Mouse (Mus musculus): Measurements from ENCODE around the gene Insc. TPM values are rescaled to one million over a fixed set of nuclear protein-coding genes. Genes with fewer than 3 reads are reported as not detected.

The Insc gene
- polyA plus RNA-seq, 1 experiment, result not detected

DNA sequence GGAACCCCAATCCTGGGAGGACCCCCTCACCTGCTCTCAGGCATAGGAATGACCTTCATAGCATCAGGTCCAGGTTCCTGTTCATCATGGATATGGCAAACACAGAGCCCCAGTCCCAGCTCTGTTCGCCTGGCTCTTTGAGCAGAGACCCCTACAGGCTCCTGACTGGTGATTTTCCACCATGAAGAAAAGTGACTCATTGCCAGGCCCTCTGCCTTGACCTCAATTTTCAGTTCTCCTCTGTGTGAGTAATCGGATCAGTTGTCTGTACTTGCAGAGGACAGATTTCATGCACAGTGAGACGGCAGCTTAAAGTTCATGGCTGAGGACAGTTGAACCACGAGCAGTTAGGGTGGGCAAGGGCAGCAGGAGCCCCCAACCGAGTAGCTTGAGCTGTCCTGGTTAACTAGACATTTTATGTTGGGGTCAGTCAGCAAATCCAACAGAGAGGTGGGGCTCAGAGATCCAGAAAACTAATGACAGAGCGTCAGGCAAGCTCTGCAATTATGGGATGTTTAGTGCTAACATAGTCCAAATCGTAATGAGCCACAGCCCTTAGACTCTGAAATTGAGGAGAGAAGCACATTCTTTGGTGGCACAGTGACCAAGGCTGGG, 34.8 kb downstream of the Insc start:
- TF ChIP-seq CTCF (IDR thresholded peaks at IDR 0.05; ENCODE audit: low read depth, low read length) (no peak), POLR2A (IDR thresholded peaks at IDR 0.05; ENCODE audit: borderline replicate concordance, low read depth, low read length) (no peak)

DNA sequence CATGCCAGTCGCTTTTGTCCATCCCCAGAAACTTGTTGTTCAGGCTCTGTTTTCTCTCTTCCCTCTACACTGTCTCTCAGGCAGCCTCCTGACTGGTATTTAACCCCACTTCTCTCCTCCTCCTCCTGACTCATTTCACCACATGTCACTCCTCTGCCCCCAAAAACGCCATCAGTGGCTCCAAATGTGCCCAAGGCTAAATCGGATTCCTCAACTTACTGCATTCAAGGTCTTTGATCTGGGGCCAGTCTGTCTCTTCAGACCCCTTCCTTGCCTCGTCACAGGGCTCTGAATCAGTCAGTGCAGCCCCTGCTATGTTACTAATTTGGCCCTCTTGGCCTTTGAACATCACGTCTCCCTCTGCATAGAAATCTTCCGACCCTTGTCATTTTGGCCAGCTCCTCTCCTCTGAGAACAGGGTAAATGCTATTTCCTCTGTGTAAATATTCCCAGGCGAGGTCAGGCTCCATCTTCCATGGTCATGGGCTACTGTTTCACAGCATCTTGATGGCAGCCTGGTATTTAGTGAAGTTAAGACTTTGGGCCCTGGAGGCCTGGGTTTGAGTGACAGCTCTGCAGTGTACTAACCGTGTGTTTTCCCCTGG, 35.7 kb downstream of the Insc start:
- no peaks in the 10 kb centered on the region for H3K4me1 ChIP-seq (ENCODE audit: control insufficient read depth, insufficient read depth, low read length)

More for the DNA sequence above, 34.8 kb downstream of the Insc start:
- no peak overlapping the region for H3K4me3 ChIP-seq (ENCODE audit: insufficient read depth, low read length)
- H3K27ac ChIP-seq (ENCODE audit: insufficient read depth, low read depth, low read length), result no peak overlapping the region
- no peaks in the 10 kb centered on the region for H3K4me1 ChIP-seq (ENCODE audit: control insufficient read depth, insufficient read depth, low read length)

DNA sequence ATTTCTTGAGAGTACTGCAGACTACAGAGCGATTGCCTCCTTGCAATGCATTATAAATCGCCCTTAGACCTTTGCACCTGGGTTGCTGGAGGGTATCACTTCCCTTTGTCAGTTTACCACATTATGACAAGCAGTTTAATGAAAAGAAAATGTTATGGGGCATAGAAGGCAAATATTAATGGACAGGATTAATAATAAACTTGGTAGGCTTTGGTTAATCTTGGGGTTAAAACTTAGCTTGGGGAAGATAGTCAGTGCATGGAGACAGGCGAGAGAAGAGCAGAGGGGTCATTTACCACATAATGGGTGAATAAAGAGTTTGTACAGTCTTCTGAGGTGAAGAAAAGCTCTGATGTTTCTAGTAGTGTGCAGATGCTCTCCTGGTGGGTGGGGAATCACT, 39.8 kb downstream of the Insc start:
- TF ChIP-seq POLR2A (IDR thresholded peaks at IDR 0.05; ENCODE audit: borderline replicate concordance, low read depth, low read length) (no peak), CTCF (IDR thresholded peaks at IDR 0.05; ENCODE audit: low read depth, low read length) (no peak)
- no peak overlapping the region for H3K27ac ChIP-seq (ENCODE audit: insufficient read depth, low read depth, low read length)
- no peaks in the 10 kb centered on the region for H3K4me1 ChIP-seq (ENCODE audit: control insufficient read depth, insufficient read depth, low read length)
- no peak overlapping the region for H3K4me3 ChIP-seq (ENCODE audit: insufficient read depth, low read length)

More for the DNA sequence above, 35.7 kb downstream of the Insc start:
- no peak overlapping the region for H3K27ac ChIP-seq (ENCODE audit: insufficient read depth, low read depth, low read length)
- TF ChIP-seq CTCF (IDR thresholded peaks at IDR 0.05; ENCODE audit: low read depth, low read length), result no peak
- no peak for TF ChIP-seq POLR2A (IDR thresholded peaks at IDR 0.05; ENCODE audit: borderline replicate concordance, low read depth, low read length)
- H3K4me3 ChIP-seq (ENCODE audit: insufficient read depth, low read length), result no peak overlapping the region

DNA sequence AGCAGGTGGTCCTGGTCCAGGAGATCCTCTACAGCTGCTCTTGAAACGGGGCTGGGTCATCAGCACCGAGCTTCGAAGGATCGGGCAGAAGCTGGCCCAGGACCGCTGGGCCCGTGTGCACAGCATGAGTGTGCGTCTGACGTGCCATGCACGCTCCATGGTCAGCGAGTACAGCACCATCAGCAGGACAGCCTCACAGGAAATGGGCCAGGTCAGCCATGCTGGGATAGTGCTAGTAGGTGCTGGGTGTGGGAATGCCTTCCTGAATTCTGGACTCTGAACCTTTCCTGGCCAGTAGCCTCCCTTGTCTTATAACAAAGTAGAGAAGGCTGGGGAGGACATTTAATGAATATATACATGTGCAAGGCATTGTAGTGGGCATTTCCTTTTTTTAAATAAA, 47.6 kb downstream of the Insc start:
- no peaks in the 10 kb centered on the region for H3K4me1 ChIP-seq (ENCODE audit: control insufficient read depth, insufficient read depth, low read length)
- no peak overlapping the region for H3K4me3 ChIP-seq (ENCODE audit: insufficient read depth, low read length)
- H3K27ac ChIP-seq (ENCODE audit: insufficient read depth, low read depth, low read length), result no peak overlapping the region
- TF ChIP-seq CTCF (IDR thresholded peaks at IDR 0.05; ENCODE audit: low read depth, low read length) (no peak), POLR2A (IDR thresholded peaks at IDR 0.05; ENCODE audit: borderline replicate concordance, low read depth, low read length) (no peak)

DNA sequence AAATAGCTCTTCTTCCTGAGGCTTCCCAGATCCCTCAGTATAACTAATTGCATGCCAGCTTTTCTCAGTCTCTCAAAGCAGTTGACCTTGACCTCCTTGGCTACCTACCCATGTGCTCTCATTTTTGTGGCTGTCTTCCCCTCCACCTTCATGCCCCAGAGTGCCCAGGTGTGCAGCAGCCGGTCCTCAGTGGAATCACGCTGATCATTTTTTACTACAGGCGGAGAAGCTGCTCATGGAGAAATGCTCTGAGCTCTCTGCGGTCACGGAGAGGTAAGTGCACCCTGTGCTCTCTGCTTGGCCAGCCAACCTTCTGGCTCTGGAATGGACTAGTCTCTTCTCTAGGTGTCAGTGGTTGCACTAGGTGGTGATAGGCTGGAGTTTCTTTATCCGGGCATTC, 48.5 kb downstream of the Insc start:
- TF ChIP-seq CTCF (IDR thresholded peaks at IDR 0.05; ENCODE audit: low read depth, low read length) (no peak), POLR2A (IDR thresholded peaks at IDR 0.05; ENCODE audit: borderline replicate concordance, low read depth, low read length) (no peak)
- no peak overlapping the region for H3K4me3 ChIP-seq (ENCODE audit: insufficient read depth, low read length)
- H3K27ac ChIP-seq (ENCODE audit: insufficient read depth, low read depth, low read length), result no peak overlapping the region
- H3K4me1 ChIP-seq (ENCODE audit: control insufficient read depth, insufficient read depth, low read length), result no peaks in the 10 kb centered on the region

DNA sequence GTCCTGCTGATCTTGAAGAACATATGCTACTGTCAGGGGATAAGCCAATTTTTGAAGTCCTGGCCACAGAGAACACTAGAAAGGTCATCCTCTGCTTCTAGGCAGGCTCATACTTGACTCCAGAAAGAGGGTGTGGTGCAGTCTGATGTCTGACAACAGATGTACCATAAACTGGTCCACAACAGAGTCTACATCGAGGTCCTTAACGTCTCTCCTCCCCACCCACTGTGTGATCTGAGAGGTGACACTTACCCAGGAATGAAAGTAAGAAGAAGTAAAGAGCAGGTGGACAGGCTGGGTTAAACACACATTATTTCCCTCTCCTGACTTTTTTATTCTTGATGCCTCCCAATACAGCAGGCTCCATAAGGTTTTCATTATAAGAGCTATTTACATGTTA, 50.9 kb downstream of the Insc start:
- no peak overlapping the region for H3K4me3 ChIP-seq (ENCODE audit: insufficient read depth, low read length)
- TF ChIP-seq CTCF (IDR thresholded peaks at IDR 0.05; ENCODE audit: low read depth, low read length) (no peak), POLR2A (IDR thresholded peaks at IDR 0.05; ENCODE audit: borderline replicate concordance, low read depth, low read length) (no peak)
- no peak overlapping the region for H3K27ac ChIP-seq (ENCODE audit: insufficient read depth, low read depth, low read length)
- no peaks in the 10 kb centered on the region for H3K4me1 ChIP-seq (ENCODE audit: control insufficient read depth, insufficient read depth, low read length)

DNA sequence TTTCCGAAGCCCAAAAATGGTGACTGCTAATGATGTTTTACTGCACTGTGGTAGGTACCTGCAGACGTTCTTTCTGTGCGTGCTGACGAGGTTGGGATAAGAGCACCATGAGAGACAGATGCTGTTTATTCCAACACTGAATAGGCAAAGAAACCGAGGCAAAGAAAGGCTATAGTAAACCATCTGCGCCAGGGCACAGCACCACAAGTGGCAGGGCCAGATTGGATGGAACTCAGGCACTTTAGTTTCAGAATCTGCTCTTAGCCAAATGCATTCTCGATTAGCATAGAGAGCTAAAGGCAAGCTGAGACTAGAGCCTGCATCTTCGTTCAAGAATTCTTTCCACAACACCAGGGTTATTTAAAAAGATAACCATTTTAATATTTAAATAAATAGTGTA, 59.1 kb downstream of the Insc start:
- Histone ChIP-seq H3K27ac (ENCODE audit: insufficient read depth, low read depth, low read length) (no peak overlapping the region), H3K4me3 (ENCODE audit: insufficient read depth, low read length) (no peak overlapping the region), H3K4me1 (ENCODE audit: control insufficient read depth, insufficient read depth, low read length) (no peaks in the 10 kb centered on the region)
- TF ChIP-seq CTCF (IDR thresholded peaks at IDR 0.05; ENCODE audit: low read depth, low read length) (no peak), POLR2A (IDR thresholded peaks at IDR 0.05; ENCODE audit: borderline replicate concordance, low read depth, low read length) (no peak)

DNA sequence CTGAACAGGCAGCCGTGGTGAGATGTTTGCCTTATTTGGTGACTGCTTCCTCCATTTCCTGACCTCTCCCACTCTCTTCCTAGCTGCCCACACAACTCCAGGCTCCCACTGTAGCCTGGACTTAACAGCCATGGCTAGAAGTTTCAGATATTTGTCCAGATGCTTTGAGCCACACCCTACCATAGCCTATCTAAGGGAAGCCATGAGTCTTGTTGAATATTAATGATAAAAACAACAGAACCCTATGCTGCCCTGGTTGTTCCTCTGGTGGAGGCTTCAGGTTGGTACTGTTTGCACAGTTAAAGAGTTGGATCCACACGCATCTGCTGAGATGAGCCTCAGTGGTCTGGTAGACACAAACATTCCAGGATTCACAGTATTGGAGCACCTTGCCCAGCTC, 61.8 kb downstream of the Insc start:
- no peak overlapping the region for H3K4me3 ChIP-seq (ENCODE audit: insufficient read depth, low read length)
- TF ChIP-seq CTCF (IDR thresholded peaks at IDR 0.05; ENCODE audit: low read depth, low read length), result no peak
- no peak for TF ChIP-seq POLR2A (IDR thresholded peaks at IDR 0.05; ENCODE audit: borderline replicate concordance, low read depth, low read length)
- H3K27ac ChIP-seq (ENCODE audit: insufficient read depth, low read depth, low read length), result no peak overlapping the region
- H3K4me1 ChIP-seq (ENCODE audit: control insufficient read depth, insufficient read depth, low read length), result no peaks in the 10 kb centered on the region

DNA sequence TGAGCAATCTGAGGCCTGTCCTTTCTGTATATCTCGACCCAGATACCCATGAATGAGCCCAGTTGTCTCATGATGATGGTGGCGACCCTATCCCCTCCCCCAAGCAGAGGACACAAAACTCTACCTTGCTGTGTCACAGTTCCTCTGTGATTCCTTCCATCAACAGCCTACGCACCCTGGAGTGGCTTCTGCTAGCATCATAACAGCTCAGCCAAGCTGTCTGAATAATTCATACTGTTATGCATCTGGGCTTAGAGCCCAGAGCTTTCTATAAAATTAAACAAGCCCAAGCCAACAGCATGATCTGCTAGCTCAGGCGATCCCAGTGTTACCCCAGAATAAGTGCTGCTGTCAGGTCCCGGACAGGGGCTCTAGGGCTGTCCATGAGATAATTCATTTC, 63.8 kb downstream of the Insc start:
- H3K4me1 ChIP-seq (ENCODE audit: control insufficient read depth, insufficient read depth, low read length), result no peaks in the 10 kb centered on the region
- no peak overlapping the region for H3K4me3 ChIP-seq (ENCODE audit: insufficient read depth, low read length)
- no peak overlapping the region for H3K27ac ChIP-seq (ENCODE audit: insufficient read depth, low read depth, low read length)
- TF ChIP-seq POLR2A (IDR thresholded peaks at IDR 0.05; ENCODE audit: borderline replicate concordance, low read depth, low read length), result no peak
- no peak for TF ChIP-seq CTCF (IDR thresholded peaks at IDR 0.05; ENCODE audit: low read depth, low read length)

DNA sequence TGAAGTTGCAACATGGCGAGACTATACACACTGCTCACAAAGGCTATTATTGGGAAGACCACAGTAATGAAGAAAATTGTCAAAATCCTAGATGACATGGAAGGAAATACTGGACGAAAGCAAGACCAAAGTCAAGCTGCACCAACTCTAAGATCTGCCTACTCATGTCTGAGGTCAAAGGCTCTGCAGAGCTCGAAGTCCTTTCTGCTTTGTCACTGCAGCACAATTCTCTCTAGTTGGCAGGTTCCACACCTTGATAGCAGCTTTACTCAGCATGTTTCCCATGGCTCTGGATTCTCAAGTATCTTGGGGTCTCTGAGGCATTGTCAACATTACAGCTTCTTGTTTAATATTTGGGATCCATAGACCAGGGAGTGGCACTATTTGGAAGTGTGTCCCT, 64.8 kb downstream of the Insc start:
- Histone ChIP-seq H3K27ac (ENCODE audit: insufficient read depth, low read depth, low read length) (no peak overlapping the region), H3K4me1 (ENCODE audit: control insufficient read depth, insufficient read depth, low read length) (no peaks in the 10 kb centered on the region), H3K4me3 (ENCODE audit: insufficient read depth, low read length) (no peak overlapping the region)
- TF ChIP-seq POLR2A (IDR thresholded peaks at IDR 0.05; ENCODE audit: borderline replicate concordance, low read depth, low read length), result no peak
